Mouse (Mus musculus) bone marrow, adult 2 months (tissue): ENCODE results near the gene Sbk2. TPM values are rescaled to one million over a fixed set of nuclear protein-coding genes. Genes with fewer than 3 reads are reported as not detected.

Experiments used
- H3K27ac ChIP-seq: fragments of 200-500 bp; 2 replicates; pipeline ENCODE4 v1.5.1; 2012; ENCODE audit warnings: low read depth, mild to moderate bottlenecking, control low read depth, inconsistent platforms, low read length; ENCODE audit not compliant: control insufficient read depth, poor library complexity, insufficient read depth
- H3K4me1 ChIP-seq: fragments of 200-500 bp; 2 replicates; pipeline ENCODE4 v1.6.1; 2011; ENCODE audit warnings: low read length; ENCODE audit not compliant: control insufficient read depth, insufficient read depth
- H3K4me3 ChIP-seq: fragments of 200-500 bp; replicated peaks from 2 replicates; pipeline ENCODE3; 2011; ENCODE audit warnings: mild to moderate bottlenecking, low read depth, low read length, control low read depth; ENCODE audit not compliant: control insufficient read depth
- CTCF ChIP-seq: fragments of 200-500 bp; IDR thresholded peaks from 2 replicates; pipeline ENCODE4 v1.5.1; 2011; ENCODE audit warnings: low read length, control low read depth; ENCODE audit not compliant: control insufficient read depth, insufficient read depth
- POLR2A ChIP-seq: fragments of 200-500 bp; IDR thresholded peaks from 2 replicates; pipeline ENCODE4 v1.6.1; 2011; ENCODE audit warnings: low read depth, mild to moderate bottlenecking, control low read depth, low read length, borderline replicate concordance; ENCODE audit not compliant: control insufficient read depth
- WGBS: fragments of 180-500 bp; shearing (Covaris S2); methylation state at CpG from one replicate; pipeline ENCODE4 v1.1.7; 2018; 5-methylcytosine and 5-hydroxymethylcytosine counted together
- polyA plus RNA-seq: library from polyadenylated mRNA; stranded (reverse); fragments of >200 nt; gene quantifications from 2 replicates; pipeline ENCODE4 v1.2.4, GENCODE M21; 2011; ENCODE audit warnings: low replicate concordance; ENCODE audit not compliant: missing spikeins, insufficient read depth, insufficient read length

Gene Sbk2
- polyA plus RNA-seq, 1 experiment = not detected

- Histone ChIP-seq H3K27ac (no peak overlapping the region), H3K4me3 (no peak overlapping the region), H3K4me1 (no peaks in the 10 kb centered on the region; the same call in 1 of the 2 replicates)
- WGBS = 71% methylated on average over 5 of the region's 5 CpGs
- TF ChIP-seq POLR2A = no peak
- TF ChIP-seq CTCF = no peak
Observed at GRCm38 (mm10) chr7:4964988-4965387, 782 bp upstream of the Sbk2 start.

DNA sequence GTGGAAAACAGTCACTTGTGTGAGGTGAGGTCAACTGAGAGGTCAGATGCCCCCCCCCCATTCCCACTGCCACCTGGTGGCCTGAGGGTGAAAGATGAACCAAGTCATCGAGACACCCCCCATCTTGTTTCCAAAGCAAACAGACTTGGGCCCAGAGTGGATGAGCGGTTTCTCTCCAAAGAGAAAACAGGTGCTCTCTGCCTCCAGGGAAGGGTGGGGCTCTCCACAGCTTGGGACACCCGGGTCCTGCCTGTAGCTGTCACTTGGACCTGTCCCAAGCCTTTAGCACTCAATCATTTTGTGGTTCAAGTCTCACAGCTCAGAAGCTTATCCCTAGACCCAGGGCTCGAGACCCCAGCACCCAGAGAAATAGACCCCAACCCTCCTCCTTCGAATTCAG lies 679 bp downstream of the Sbk2 start:
- no peak overlapping the region for H3K4me3 ChIP-seq
- 59% methylated on average over 5 of the region's 5 CpGs for WGBS
- no peak for TF ChIP-seq POLR2A
- TF ChIP-seq CTCF = no peak

GRCm38 (mm10) chr7:4957361-4957760 lies 6.8 kb downstream of the Sbk2 start:
- no peak for TF ChIP-seq CTCF
- no peak for TF ChIP-seq POLR2A
- no peaks in the 10 kb centered on the region for H3K4me1 ChIP-seq
- 82% methylated on average over 10 of the region's 10 CpGs for WGBS

More for the DNA sequence above, 679 bp downstream of the Sbk2 start:
- Histone ChIP-seq H3K27ac (no peak overlapping the region), H3K4me1 (no peaks in the 10 kb centered on the region; the same call in 1 of the 2 replicates)

GRCm38 (mm10) chr7:4953815-4954445 lies 10.3 kb downstream of the Sbk2 start:
- TF ChIP-seq POLR2A = no peak
- TF ChIP-seq CTCF = no peak
- H3K4me3 ChIP-seq = no peak overlapping the region
- WGBS = 63% methylated on average over 10 of the region's 10 CpGs
- H3K4me1 ChIP-seq = no peaks in the 10 kb centered on the region
- no peak overlapping the region for H3K27ac ChIP-seq

More at GRCm38 (mm10) chr7:4957361-4957760, 6.8 kb downstream of the Sbk2 start:
- H3K4me3 ChIP-seq = no peak overlapping the region
- H3K27ac ChIP-seq = no peak overlapping the region

GRCm38 (mm10) chr7:4950561-4951342 lies 13.5 kb downstream of the Sbk2 start:
- WGBS = 83% methylated on average over 19 of the region's 19 CpGs
- TF ChIP-seq CTCF (no peak), POLR2A (no peak)
- no peak overlapping the region for H3K27ac ChIP-seq
- H3K4me1 ChIP-seq = no peaks in the 10 kb centered on the region
- H3K4me3 ChIP-seq = no peak overlapping the region

DNA sequence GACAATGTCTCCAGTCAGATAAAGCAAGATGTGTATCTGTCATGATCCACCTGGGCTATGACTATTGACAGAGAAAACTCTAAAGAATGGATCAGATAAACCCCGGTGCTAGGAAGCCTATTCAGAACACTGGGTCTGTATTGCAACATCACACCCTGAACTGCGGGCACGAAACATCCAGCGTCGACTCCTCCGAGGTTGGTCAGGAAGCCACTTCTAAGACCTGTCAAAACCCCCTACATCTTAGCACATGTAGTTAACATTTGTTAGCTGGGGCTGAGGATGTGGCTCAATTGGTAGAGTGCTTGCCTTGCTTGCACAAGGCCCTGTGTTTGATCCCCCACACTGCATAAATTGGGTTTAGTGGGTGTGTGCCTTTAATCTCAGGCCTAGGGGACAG lies 15.8 kb downstream of the Sbk2 start:
- Histone ChIP-seq H3K4me1 (no peaks in the 10 kb centered on the region; the same call in 1 of the 2 replicates), H3K27ac (no peak overlapping the region), H3K4me3 (no peak overlapping the region)
- WGBS = 47% methylated on average over 6 of the region's 6 CpGs
- TF ChIP-seq CTCF (no peak), POLR2A (no peak)

- WGBS = 77% methylated on average over 2 of the region's 2 CpGs
- Histone ChIP-seq H3K27ac (no peak overlapping the region), H3K4me1 (no peaks in the 10 kb centered on the region; the same call in 1 of the 2 replicates), H3K4me3 (no peak overlapping the region)
- no peak for TF ChIP-seq POLR2A
- no peak for TF ChIP-seq CTCF
Observed at GRCm38 (mm10) chr7:4947855-4948254, 16.4 kb downstream of the Sbk2 start.

DNA sequence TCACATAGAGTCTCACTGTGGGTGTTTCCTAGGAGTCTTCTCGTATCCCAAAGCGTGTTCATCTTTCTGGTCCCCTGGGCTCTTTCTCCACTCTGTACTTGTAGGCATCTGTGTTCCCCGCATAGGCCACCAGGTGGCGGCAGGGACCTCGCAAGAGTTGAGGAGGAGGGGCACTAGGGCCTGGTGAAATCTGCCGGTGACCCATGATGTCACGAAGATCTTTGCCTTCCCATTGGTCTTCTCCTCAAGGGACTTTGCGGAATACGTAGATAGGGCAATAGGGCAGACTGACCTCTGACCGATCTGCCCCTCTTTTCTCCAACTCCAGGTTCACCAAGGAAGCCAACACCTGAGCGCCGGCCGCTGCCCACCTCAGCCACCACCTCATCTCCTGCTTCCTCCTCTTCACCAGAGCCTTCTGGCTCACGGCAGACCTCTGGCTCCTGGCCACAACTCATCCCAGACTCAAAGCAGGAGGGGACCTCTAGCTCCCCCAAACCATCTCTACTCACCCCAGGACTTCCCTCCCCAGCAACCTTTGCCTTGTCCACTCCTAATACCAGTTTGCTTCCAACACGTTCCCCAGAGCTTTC lies 20.9 kb downstream of the Sbk2 start:
- no peak for TF ChIP-seq POLR2A
- TF ChIP-seq CTCF = peak; percentile 96
- Histone ChIP-seq H3K27ac (no peak overlapping the region), H3K4me3 (peak overlapping the region; percentile 24), H3K4me1 (no peaks in the 10 kb centered on the region; the same call in 1 of the 2 replicates)
- WGBS = 5% methylated on average over 15 of the region's 15 CpGs
